Mouse (Mus musculus) hindbrain, embryonic 10.5 days (tissue): ENCODE results near the gene Hoxb1. TPM values are rescaled to one million over a fixed set of nuclear protein-coding genes. Genes with fewer than 3 reads are reported as not detected.

Experiments
- microRNA counts: library from miRNA; unstranded; fragments of <30 nt; microRNA quantifications from one replicate; lab custom pipeline; 2017
- polyA plus RNA-seq: library from polyadenylated mRNA; unstranded; fragments of >200 nt; fragmentation: Nextera tagmentation; extraction: Ambion mirVana; gene quantifications from 2 replicates; pipeline ENCODE4 v1.2.1, GENCODE M21; 2016

Gene Hoxb1
- polyA plus RNA-seq, 1 experiment from 2014 or later = 15.4 TPM

MicroRNAs within 50 kb of the gene (microRNA counts, 519-probe panel; counts per million panel counts)
- microRNA mmu-miR-10a (lab: Ali Mortazavi, UCI) = 1,255 counts per million, percentile 77 among the panel's probes with 10 or more counts

Other genes with a start within 250 kb of the Hoxb1 start
- gene Ttll6, start 232.0 kb upstream of the Hoxb1 start, polyA plus RNA-seq = 0.08 TPM in 1 of 2 replicates, not detected in the other
- not detected in 2 replicates for gene Hoxb13, start 171.4 kb upstream of the Hoxb1 start, polyA plus RNA-seq
- not detected in 2 replicates for gene Hoxb9, start 94.3 kb upstream of the Hoxb1 start, polyA plus RNA-seq
- 0.08 TPM in 1 of 2 replicates, not detected in the other for gene Hoxb8, start 83.8 kb upstream of the Hoxb1 start, polyA plus RNA-seq
- not detected in 2 replicates for gene Hoxb7, start 79.1 kb upstream of the Hoxb1 start, polyA plus RNA-seq
- gene Hoxb6, start 73.3 kb upstream of the Hoxb1 start, polyA plus RNA-seq = 0.31 TPM in 1 of 2 replicates, not detected in the other
- gene Hoxb5, start 62.4 kb upstream of the Hoxb1 start, polyA plus RNA-seq = 0.14 and 6.3 TPM in 2 replicates
- 0.47 and 3.1 TPM in 2 replicates for gene Hoxb4, start 47.5 kb upstream of the Hoxb1 start, polyA plus RNA-seq
- 5.3 and 9.6 TPM in 2 replicates for gene Hoxb3, start 42.4 kb upstream of the Hoxb1 start, polyA plus RNA-seq
- gene Hoxb2, start 15.2 kb upstream of the Hoxb1 start, polyA plus RNA-seq = 30.1 and 49.6 TPM in 2 replicates
- gene Skap1, start 98.8 kb downstream of the Hoxb1 start, polyA plus RNA-seq = 0.61 and 1.3 TPM in 2 replicates